Comparison of ENCODE assay signal across 25 mouse cellular contexts in the genomic region with DNA sequence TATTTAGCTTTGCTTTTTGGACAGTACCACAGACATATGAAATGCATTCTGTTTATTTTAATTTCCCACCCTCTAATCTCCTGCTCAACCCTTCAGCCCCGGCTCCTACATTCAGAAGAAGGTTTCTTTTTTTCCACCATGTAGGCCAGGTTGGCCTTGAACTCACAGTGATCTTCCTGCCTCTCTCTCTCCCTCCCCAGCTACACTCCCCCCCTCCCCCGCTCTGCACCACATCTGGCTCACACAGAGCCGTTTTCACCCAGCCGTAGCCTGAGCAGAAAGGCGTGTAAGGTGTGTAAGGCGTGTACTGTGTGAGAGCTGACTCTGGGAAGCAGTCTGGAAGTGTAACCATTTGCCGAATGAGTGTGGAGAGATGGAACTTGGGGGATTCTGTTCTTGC. TPM values are rescaled to one million over a fixed set of nuclear protein-coding genes. Genes with fewer than 3 reads are reported as not detected.
DNase-seq lines count a peak whose midpoint lies in the region; ATAC-seq and TF ChIP-seq lines count a peak whose summit lies in the region.
"Had no signal": no experiment of that assay in that cellular context is flagged by ENCODE, and none has a peak within 500 bp of the region (broad histone marks: within the 10 kb centered on the region; RNA-seq: fewer than 3 reads in every experiment).

No protein-coding gene starts in this region.

- no peak for ATAC-seq in heart, postnatal 0 days (ENCODE audit: insufficient read depth, low read depth)
- ATAC-seq: activated CD4-positive, CD25-positive, alpha-beta regulatory T cell, adult 4 months; CD4-positive, CD25-positive, alpha-beta regulatory T cell, adult 4 months; forebrain, embryonic 13.5 days; forebrain, embryonic 15.5 days; forebrain, postnatal 0 days; Patski had no signal

- H3K27me3 ChIP-seq in heart, postnatal 0 days (ENCODE audit: control insufficient read depth, insufficient read depth, low read length) = no peaks in the 10 kb centered on the region
- H3K27me3 ChIP-seq: CH12.LX; embryonic facial prominence, embryonic 12.5 days; forebrain, embryonic 13.5 days; forebrain, embryonic 15.5 days; Patski had no signal

- DNase-seq in adrenal gland, adult 2 months = peak; percentile 46
- no peak for DNase-seq in adrenal gland, adult 8-10 months
- peak; percentile 63 to 72 for DNase-seq in adrenal gland, postnatal 36 days
- no peak for DNase-seq in adrenal gland, postnatal 4 days (ENCODE audit: low spot score in 2 of 2)
- no peak for DNase-seq in heart, postnatal 0 days (ENCODE audit: low spot score)
- no peak for DNase-seq in heart, adult 9 months (ENCODE audit: low spot score in 2 of 2)
- DNase-seq in testis, postnatal 10 days (ENCODE audit: low spot score) = peak; percentile 71
- DNase-seq in testis, postnatal 14 days (ENCODE audit: low spot score) = no peak
- DNase-seq: adrenal gland, postnatal 10 days; B cell, adult 2 months; cerebellum, adult 11-12 months; cerebellum, adult 2 months; cerebellum, adult 9-10 months; cerebellum, postnatal 10 days; cerebellum, postnatal 25 days; forebrain, postnatal 0 days had no signal

- peaks cover 94% of the 10 kb centered on the region for H3K36me3 ChIP-seq in heart, postnatal 0 days (replicated peaks; ENCODE audit: control insufficient read depth, insufficient read depth, low read length)

- WGBS in heart, postnatal 0 days = 78% methylated on average over 7 of the region's 7 CpGs

- TF ChIP-seq EP300 in heart, postnatal 0 days (IDR thresholded peaks at IDR 0.05; ENCODE audit: low read depth) = no peak

- H3K4me1 ChIP-seq in heart, postnatal 0 days (ENCODE audit: control insufficient read depth, insufficient read depth) = peaks cover 27% of the 10 kb centered on the region
- H3K4me1 ChIP-seq: embryonic facial prominence, embryonic 10.5 days; embryonic facial prominence, embryonic 12.5 days; forebrain, embryonic 13.5 days; forebrain, embryonic 15.5 days had no signal

- no peak overlapping the region for H3K4me2 ChIP-seq in heart, postnatal 0 days (ENCODE audit: low read depth, low read length)
- H3K4me2 ChIP-seq: embryonic facial prominence, embryonic 12.5 days; forebrain, embryonic 13.5 days; forebrain, embryonic 15.5 days had no signal

- H3K27ac ChIP-seq in heart, postnatal 0 days (ENCODE audit: low read depth) = peak overlapping the region; percentile 84
- H3K27ac ChIP-seq: embryonic facial prominence, embryonic 10.5 days; embryonic facial prominence, embryonic 12.5 days; forebrain, embryonic 13.5 days; forebrain, embryonic 15.5 days had no signal

- no peaks in the 10 kb centered on the region for H3K9me3 ChIP-seq in heart, postnatal 0 days (replicated peaks; ENCODE audit: control insufficient read depth, low read length)
- H3K9me3 ChIP-seq: embryonic facial prominence, embryonic 10.5 days; embryonic facial prominence, embryonic 12.5 days; forebrain, embryonic 13.5 days; forebrain, embryonic 15.5 days had no signal

- TF ChIP-seq CTCF in heart, postnatal 0 days (IDR thresholded peaks at IDR 0.05; ENCODE audit: low read depth) = no peak

- no peak overlapping the region for H3K4me3 ChIP-seq in heart, postnatal 0 days (ENCODE audit: low read depth, low read length)
- H3K4me3 ChIP-seq: embryonic facial prominence, embryonic 10.5 days; embryonic facial prominence, embryonic 12.5 days; forebrain, embryonic 13.5 days; forebrain, embryonic 15.5 days had no signal

- H3K9ac ChIP-seq in heart, postnatal 0 days (replicated peaks; ENCODE audit: low read depth, low read length) = no peak overlapping the region
- H3K9ac ChIP-seq: embryonic facial prominence, embryonic 12.5 days; forebrain, embryonic 13.5 days; forebrain, embryonic 15.5 days; forebrain, postnatal 0 days had no signal

RNA-seq across cellular contexts. Expression of gene Polr2f, which starts 11.5 kb away (rescaled TPM):
- total RNA-seq in adrenal gland, adult 2 months (2021) = 100 to 1,000 TPM in 1 of 2 experiments, 10 to 100 TPM in 1; 92.8 to 151 TPM
- 48.1 and 48.3 TPM in 2 replicates for polyA plus RNA-seq in adrenal gland, adult 2 months (2012; rRNA removed)
- total RNA-seq in adrenal gland, adult 8-10 months (2022) = 100 to 1,000 TPM; 120 to 161 (median 139) TPM
- 100 to 1,000 TPM; 137 to 143 TPM for total RNA-seq in adrenal gland, postnatal 36 days (2021)
- 100 to 1,000 TPM; 134 to 142 TPM for total RNA-seq in adrenal gland, postnatal 4 days (2021)
- total RNA-seq in heart, postnatal 0 days (2014; rRNA removed; ENCODE audit: low replicate concordance) = 50.2 and 84.8 TPM in 2 replicates
- polyA plus RNA-seq in heart, postnatal 0 days (2015; fragmentation: Nextera tagmentation; extraction: Ambion mirVana) = 271 and 286 TPM in 2 replicates

RNA-seq across cellular contexts. Expression of gene 1700088E04Rik, which starts 11.7 kb away (rescaled TPM):
- total RNA-seq in adrenal gland, adult 2 months (2021) = 1 to 10 TPM; 5.2 to 9.9 TPM
- 8.1 and 10.8 TPM in 2 replicates for polyA plus RNA-seq in adrenal gland, adult 2 months (2012; rRNA removed)
- 10 to 100 TPM in 2 of 4 experiments, 1 to 10 TPM in 2; 7.0 to 14.8 (median 10.2) TPM for total RNA-seq in adrenal gland, adult 8-10 months (2022)
- 1 to 10 TPM; 5.5 to 7.3 TPM for total RNA-seq in adrenal gland, postnatal 36 days (2021)
- 1 to 10 TPM; 8.0 to 9.0 TPM for total RNA-seq in adrenal gland, postnatal 4 days (2021)
- 2.2 TPM in 1 of 2 replicates, not detected in the other for total RNA-seq in heart, postnatal 0 days (2014; rRNA removed; ENCODE audit: low replicate concordance)
- 8.8 and 10.7 TPM in 2 replicates for polyA plus RNA-seq in heart, postnatal 0 days (2015; fragmentation: Nextera tagmentation; extraction: Ambion mirVana)

RNA-seq across cellular contexts. Expression of gene Micall1, which starts 20.6 kb away (rescaled TPM):
- total RNA-seq in adrenal gland, adult 2 months (2021) = 10 to 100 TPM; 36.5 to 49.5 TPM
- 61.7 and 65.0 TPM in 2 replicates for polyA plus RNA-seq in adrenal gland, adult 2 months (2012; rRNA removed)
- total RNA-seq in adrenal gland, adult 8-10 months (2022) = 10 to 100 TPM; 40.6 to 88.2 (median 55.8) TPM
- 10 to 100 TPM; 41.3 to 51.4 TPM for total RNA-seq in adrenal gland, postnatal 36 days (2021)
- 10 to 100 TPM; 36.0 to 40.2 TPM for total RNA-seq in adrenal gland, postnatal 4 days (2021)
- 45.9 and 52.9 TPM in 2 replicates for total RNA-seq in heart, postnatal 0 days (2014; rRNA removed; ENCODE audit: low replicate concordance)
- polyA plus RNA-seq in heart, postnatal 0 days (2015; fragmentation: Nextera tagmentation; extraction: Ambion mirVana) = 13.2 and 19.0 TPM in 2 replicates

RNA-seq across cellular contexts. Expression of gene Sox10, which starts 35.7 kb away (rescaled TPM):
- total RNA-seq in adrenal gland, adult 2 months (2021) = 1 to 10 TPM in 1 of 2 experiments, under 1 TPM in 1; 0.89 to 2.5 TPM
- polyA plus RNA-seq in adrenal gland, adult 2 months (2012; rRNA removed) = 3.9 and 5.5 TPM in 2 replicates
- total RNA-seq in adrenal gland, adult 8-10 months (2022) = 1 to 10 TPM; 1.4 to 2.6 (median 2.4) TPM
- 1 to 10 TPM; 1.3 to 1.8 TPM for total RNA-seq in adrenal gland, postnatal 36 days (2021)
- 10 to 100 TPM in 1 of 2 experiments, 1 to 10 TPM in 1; 9.5 to 12.3 TPM for total RNA-seq in adrenal gland, postnatal 4 days (2021)
- 0.31 and 0.53 TPM in 2 replicates for total RNA-seq in heart, postnatal 0 days (2014; rRNA removed; ENCODE audit: low replicate concordance)
- polyA plus RNA-seq in heart, postnatal 0 days (2015; fragmentation: Nextera tagmentation; extraction: Ambion mirVana) = 0.12 and 0.34 TPM in 2 replicates
- polyA plus RNA-seq: activated CD4-positive, CD25-positive, alpha-beta regulatory T cell, adult 4 months; CD4-positive, CD25-positive, alpha-beta regulatory T cell, adult 4 months; G1E; Patski had no signal

RNA-seq across cellular contexts. Expression of gene Eif3l, which starts 54.3 kb away (rescaled TPM):
- 100 to 1,000 TPM; 136 to 160 TPM for total RNA-seq in adrenal gland, adult 2 months (2021)
- 94.1 and 119 TPM in 2 replicates for polyA plus RNA-seq in adrenal gland, adult 2 months (2012; rRNA removed)
- total RNA-seq in adrenal gland, adult 8-10 months (2022) = 100 to 1,000 TPM; 136 to 157 (median 140) TPM
- 100 to 1,000 TPM; 140 to 156 TPM for total RNA-seq in adrenal gland, postnatal 36 days (2021)
- 100 to 1,000 TPM; 158 to 162 TPM for total RNA-seq in adrenal gland, postnatal 4 days (2021)
- total RNA-seq in heart, postnatal 0 days (2014; rRNA removed; ENCODE audit: low replicate concordance) = 183 and 210 TPM in 2 replicates
- 114 and 123 TPM in 2 replicates for polyA plus RNA-seq in heart, postnatal 0 days (2015; fragmentation: Nextera tagmentation; extraction: Ambion mirVana)

Comparison
In these comparisons a context has a peak if more than half of its experiments do, and no peak if none do; other contexts are left out.
1. DNase-seq: peak in adrenal gland, adult 2 months (single experiment), adrenal gland, postnatal 36 days (2 of 2) and testis, postnatal 10 days (single experiment); none in adrenal gland, adult 8-10 months (single experiment), adrenal gland, postnatal 4 days (0 of 2), heart, postnatal 0 days (single experiment), heart, adult 9 months (0 of 2) and testis, postnatal 14 days (single experiment).